Mouse (Mus musculus) Patski (cell line): ENCODE measurements at regions not wholly inside any gene's neighbourhood (a gene's known extent, or its start where the extent isn't known, plus 50 kb on each side); places are given as distances from the start of the nearest gene placed in this dataset.

Experiments
- ATAC-seq: fragments of 100-300 bp; one replicate; pipeline ENCODE4 v1.8.0; 2021
- CTCF ChIA-PET: fragments of 350-600 bp; sonication (Branson Sonifier 250); formaldehyde crosslinking; loops from one replicate; lab custom pipeline; 2022; ENCODE audit warnings: inconsistent platforms; lab: Charles Lee
- POLR2A ChIA-PET: fragments of 350-600 bp; sonication (Branson Sonifier 250); formaldehyde crosslinking; loops from one replicate; lab custom pipeline; 2022; ENCODE audit warnings: antibody characterized with exemption, inconsistent platforms; lab: Charles Lee
- DNase-seq: peaks from one replicate; pipeline ENCODE4 v3.0.0-alpha.2; 2011; ENCODE audit warnings: low read depth, low spot score
- H3K27me3 ChIP-seq: fragments of 371-371 bp; one replicate; pipeline ENCODE4 v1.5.1; 2021
- CTCF ChIP-seq: fragments of 100-300 bp; IDR thresholded peaks from one replicate; pipeline ENCODE4 v1.5.1; 2021
- in situ Hi-C: fragments of 300-500 bp; cut with MboI; formaldehyde crosslinking; loops from 3 replicates; pipeline ENCODE4 v1.11.1; 2018; ENCODE audit warnings: low pct_unique_long_range_greater_than_20kb, mixed read lengths

- no peak for TF ChIP-seq CTCF
- POLR2A ChIA-PET, result no interaction called here
- H3K27me3 ChIP-seq, result peaks cover 16% of the 10 kb centered on the region
- in situ Hi-C loops, result no loop called here
- CTCF ChIA-PET, result no interaction called here
- no peak for DNase-seq
- no peak for ATAC-seq
Measured at GRCm38 (mm10) chr1:41036940-41037339, 231.5 kb downstream of the Tmem182 start.

DNA sequence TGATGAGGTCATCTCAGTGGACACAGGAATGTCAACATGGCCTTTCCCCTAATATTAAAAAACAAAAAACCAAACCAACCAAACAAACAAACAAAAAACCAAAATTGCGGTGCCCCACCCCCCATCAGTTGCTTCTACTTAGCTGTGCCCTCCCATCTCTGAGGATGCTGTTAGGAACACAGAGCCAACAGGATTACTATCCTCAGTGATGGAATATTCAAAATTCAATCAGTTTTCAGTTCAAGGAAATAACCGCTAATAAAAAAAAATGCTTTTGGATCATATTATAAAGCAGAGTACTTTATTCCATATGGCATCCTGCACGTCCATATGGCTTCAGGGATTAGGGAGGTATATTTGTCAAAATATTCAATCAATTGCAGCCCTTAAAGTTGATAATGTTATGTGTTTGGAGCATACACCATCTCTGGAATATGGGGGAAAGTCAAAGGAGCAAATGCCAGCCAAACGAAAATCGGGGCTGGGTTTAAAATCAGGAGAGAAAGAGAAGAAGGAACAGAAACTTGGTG lies 249.1 kb downstream of the Tmem182 start:
- no peak for TF ChIP-seq CTCF
- CTCF ChIA-PET, result interaction anchor here (0.9 kb wide), 1 partner anchor 176 kb away, joined by 3 read pairs; no protein-coding TSS in a partner anchor
- H3K27me3 ChIP-seq, result peaks cover 8% of the 10 kb centered on the region
- DNase-seq (no peak), ATAC-seq (no peak)
- in situ Hi-C loops, result loop anchor here (10.0 kb wide), 1 partner anchor 160 kb away; no protein-coding TSS in a partner anchor
- POLR2A ChIA-PET, result no interaction called here

DNA sequence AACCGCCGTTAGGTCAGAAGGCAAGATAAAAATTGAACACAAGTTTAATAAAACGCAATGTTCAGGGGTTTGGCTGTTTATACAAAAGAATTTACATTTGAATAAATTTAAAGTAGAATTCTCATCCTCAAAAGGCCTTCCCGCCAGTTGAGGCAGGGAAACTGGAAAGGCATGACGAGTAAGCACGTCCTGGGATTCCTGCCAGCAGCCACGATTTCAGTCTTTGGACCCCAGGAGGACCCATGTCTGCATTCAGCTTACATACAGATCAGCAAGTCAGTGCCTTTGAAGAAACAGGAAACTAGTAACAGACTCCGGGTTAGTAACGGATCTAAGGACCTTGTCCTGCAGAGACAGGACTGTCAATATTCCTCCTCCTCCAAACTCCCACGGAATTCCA lies 250.4 kb downstream of the Tmem182 start:
- ChIA-PET POLR2A (no interaction called here), CTCF (no interaction called here)
- in situ Hi-C loops, result loop anchor here (10.0 kb wide), 1 partner anchor 161 kb away; no protein-coding TSS in a partner anchor
- ATAC-seq, result no peak
- no peak for DNase-seq
- peaks cover 4% of the 10 kb centered on the region for H3K27me3 ChIP-seq
- TF ChIP-seq CTCF, result no peak

GRCm38 (mm10) chr1:41065130-41065529 lies 259.7 kb downstream of the Tmem182 start:
- CTCF ChIA-PET, result no interaction called here
- DNase-seq (no peak), ATAC-seq (no peak)
- TF ChIP-seq CTCF, result no peak
- in situ Hi-C loops, result no loop called here
- peaks cover 22% of the 10 kb centered on the region for H3K27me3 ChIP-seq
- POLR2A ChIA-PET, result no interaction called here

DNA sequence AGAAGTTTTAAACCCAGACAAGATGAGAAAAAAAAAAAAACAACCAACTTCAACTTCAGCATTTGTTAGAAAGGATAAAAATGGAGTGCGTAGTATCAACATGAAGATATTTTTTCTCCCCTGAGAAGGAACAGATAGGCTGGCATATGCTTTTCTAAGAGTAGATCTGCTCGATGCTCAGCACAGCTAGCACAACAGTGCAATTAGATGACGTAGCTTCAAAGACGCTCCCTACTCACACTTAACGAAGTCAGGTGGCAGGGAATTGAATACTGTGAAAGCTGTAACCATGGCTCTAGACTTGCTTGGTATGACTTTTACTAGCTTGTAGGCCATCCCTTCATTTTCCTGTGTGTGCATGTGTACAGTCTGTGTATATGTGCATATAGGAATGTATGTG lies 299.5 kb downstream of the Tmem182 start:
- ATAC-seq (no peak), DNase-seq (no peak)
- peaks cover 21% of the 10 kb centered on the region for H3K27me3 ChIP-seq
- POLR2A ChIA-PET, result no interaction called here
- no peak for TF ChIP-seq CTCF
- in situ Hi-C loops, result no loop called here
- CTCF ChIA-PET, result interaction anchor here (1.1 kb wide), 1 partner anchor 12 kb away, joined by 3 read pairs; no protein-coding TSS in a partner anchor

DNA sequence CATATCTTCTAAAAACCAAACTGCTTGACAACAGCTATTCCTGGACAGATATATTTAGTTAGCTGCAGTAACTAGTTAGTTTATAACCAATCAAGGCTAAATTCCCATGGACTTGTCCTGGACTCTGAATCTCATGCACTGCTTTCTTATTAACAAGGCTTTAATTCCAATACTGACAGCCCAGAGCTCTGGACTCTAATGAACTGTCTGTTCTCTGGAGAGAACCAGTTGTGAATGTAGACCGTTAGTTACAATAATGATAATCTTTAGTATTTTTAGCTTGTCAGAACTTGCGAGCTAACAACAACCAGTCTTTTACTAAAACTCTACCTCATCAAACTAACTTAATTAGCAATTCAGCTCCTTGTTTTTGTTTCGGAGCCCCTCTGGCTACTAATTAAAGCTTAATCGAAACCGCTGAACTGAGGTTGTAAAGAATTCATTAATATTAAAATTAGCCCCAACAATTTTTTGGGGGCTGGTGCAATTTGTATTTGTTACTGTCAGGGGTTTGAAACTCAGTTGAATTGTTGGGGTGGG lies 316.3 kb downstream of the Tmem182 start:
- no peak for TF ChIP-seq CTCF
- no peak for ATAC-seq
- H3K27me3 ChIP-seq, result peaks cover 46% of the 10 kb centered on the region
- in situ Hi-C loops, result no loop called here
- ChIA-PET CTCF (interaction anchor here (0.5 kb wide), 1 partner anchor 721 kb away, joined by 4 read pairs; no protein-coding TSS in a partner anchor), POLR2A (no interaction called here)
- no peak for DNase-seq

DNA sequence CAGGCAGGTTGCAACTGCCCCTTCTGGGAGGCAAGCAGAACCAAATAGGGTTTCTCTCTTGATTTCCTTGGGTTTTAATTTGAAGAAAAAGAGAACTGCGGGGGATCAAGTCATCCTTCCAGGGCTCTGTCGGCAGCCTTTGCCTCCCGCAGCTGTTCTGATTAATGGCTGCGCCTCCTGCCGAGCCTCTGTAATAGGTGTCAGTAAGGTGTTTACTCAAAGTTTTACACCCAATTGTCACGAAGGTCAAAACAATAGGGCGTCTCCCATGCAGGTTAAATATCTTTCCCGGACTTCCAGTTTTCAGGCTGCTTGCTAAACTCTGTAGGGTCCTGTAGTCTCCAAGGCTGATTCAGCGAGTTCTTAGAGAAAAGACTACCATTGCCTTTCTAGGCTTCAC lies 326.0 kb downstream of the Tmem182 start:
- in situ Hi-C loops, result no loop called here
- ATAC-seq (no peak), DNase-seq (no peak)
- no peak for TF ChIP-seq CTCF
- CTCF ChIA-PET, result no interaction called here
- peaks cover 37% of the 10 kb centered on the region for H3K27me3 ChIP-seq
- POLR2A ChIA-PET, result no interaction called here

DNA sequence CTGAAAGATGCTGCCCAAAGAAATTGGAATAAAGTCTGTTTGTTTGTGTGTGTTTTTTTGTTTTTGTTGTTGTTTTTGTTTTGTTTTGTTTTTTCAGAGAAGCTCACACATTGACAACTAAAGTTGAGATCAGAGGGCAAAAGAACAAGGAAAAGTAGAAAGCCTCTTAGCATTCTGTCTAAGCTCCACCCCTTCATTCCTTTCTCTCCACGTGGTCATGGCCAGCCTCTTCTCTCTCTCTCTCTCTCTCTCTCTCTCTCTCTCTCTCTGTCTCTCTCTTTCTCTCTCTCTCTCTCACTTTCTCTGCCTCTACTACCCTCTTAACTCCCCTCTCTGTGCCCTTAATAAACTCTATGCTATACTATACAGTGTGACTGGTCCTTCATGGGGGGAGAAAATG lies 327.7 kb downstream of the Tmem182 start:
- no peak for TF ChIP-seq CTCF
- in situ Hi-C loops, result no loop called here
- POLR2A ChIA-PET, result no interaction called here
- peaks cover 30% of the 10 kb centered on the region for H3K27me3 ChIP-seq
- CTCF ChIA-PET, result interaction anchor here (1.4 kb wide), 1 partner anchor 9 kb away, joined by 4 read pairs; no protein-coding TSS in a partner anchor
- ATAC-seq, result no peak
- DNase-seq, result no peak

DNA sequence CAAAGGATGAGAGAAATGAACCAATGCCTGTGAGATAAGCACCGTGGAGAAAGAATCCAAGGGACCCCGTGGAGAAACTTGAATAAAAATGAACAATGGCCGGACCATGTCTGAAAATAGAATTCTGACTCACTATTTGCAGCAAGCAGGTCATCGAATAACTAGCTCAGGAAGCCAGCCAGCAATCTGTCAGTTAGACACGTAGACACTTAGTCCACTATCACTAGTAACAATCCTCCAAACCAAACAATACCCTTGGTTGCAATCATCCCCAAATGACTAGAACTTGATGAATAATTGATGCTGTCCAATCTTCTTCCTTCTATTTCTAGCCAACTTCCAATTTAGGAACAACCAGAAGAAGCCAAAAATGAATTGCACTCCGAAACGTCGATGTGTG lies 328.5 kb downstream of the Tmem182 start:
- ChIA-PET POLR2A (no interaction called here), CTCF (interaction anchor here (1.4 kb wide), 1 partner anchor 8 kb away, joined by 4 read pairs; no protein-coding TSS in a partner anchor)
- DNase-seq (no peak), ATAC-seq (no peak)
- no peak for TF ChIP-seq CTCF
- in situ Hi-C loops, result no loop called here
- peaks cover 29% of the 10 kb centered on the region for H3K27me3 ChIP-seq

- POLR2A ChIA-PET, result no interaction called here
- no peak for ATAC-seq
- TF ChIP-seq CTCF, result no peak
- no peak for DNase-seq
- in situ Hi-C loops, result loop anchor here (5.0 kb wide), 1 partner anchor 252 kb away; no protein-coding TSS in a partner anchor
- CTCF ChIA-PET, result no interaction called here
- peaks cover 19% of the 10 kb centered on the region for H3K27me3 ChIP-seq
Measured at GRCm38 (mm10) chr1:41139725-41140124, 334.3 kb downstream of the Tmem182 start.

DNA sequence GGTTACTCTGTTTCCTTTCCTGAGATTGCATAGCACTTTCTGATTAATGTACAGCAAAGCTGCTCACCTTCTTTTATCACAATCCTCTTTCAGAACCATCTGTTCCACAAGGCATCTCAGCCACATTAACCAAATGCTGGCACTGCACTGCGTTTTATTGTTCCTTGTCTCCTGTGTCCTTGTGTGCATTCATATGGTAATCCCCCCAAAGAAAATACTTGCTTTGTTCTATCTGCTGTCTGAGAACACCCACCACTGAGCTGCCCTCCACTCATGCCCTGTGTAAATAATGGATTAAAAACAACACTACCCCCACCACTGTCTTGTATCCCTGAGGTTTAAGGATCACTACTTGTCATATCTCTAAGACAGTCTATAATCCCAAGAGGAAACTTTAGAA lies 335.1 kb downstream of the Tmem182 start:
- ChIA-PET POLR2A (no interaction called here), CTCF (no interaction called here)
- peaks cover 15% of the 10 kb centered on the region for H3K27me3 ChIP-seq
- DNase-seq (no peak), ATAC-seq (no peak)
- TF ChIP-seq CTCF, result no peak
- in situ Hi-C loops, result loop anchor here (5.0 kb wide), 1 partner anchor 253 kb away; no protein-coding TSS in a partner anchor
